Mouse (Mus musculus): ENCODE data around the gene Kpna7. TPM values are rescaled to one million over a fixed set of nuclear protein-coding genes. Genes with fewer than 3 reads are reported as not detected.

The Kpna7 gene
- total and polyA plus RNA-seq, 3 experiments, result 0.35 to 2.2 TPM; not detected in 1

GRCm38 (mm10) chr5:145120921-145121320, 37.1 kb upstream of the Kpna7 start:
- Histone ChIP-seq H3K27me3 (ENCODE audit: control insufficient read depth in 1 of 2, insufficient read depth in 2 of 2, low read length in 2 of 2) (no peaks in the 10 kb centered on the region), H3K4me3 (ENCODE audit: control insufficient read depth in 1 of 2, insufficient read depth in 1 of 2, low read depth in 2 of 2, low read length in 2 of 2) (no peak overlapping the region), H3K27ac (ENCODE audit: control insufficient read depth, low read depth, low read length) (no peak overlapping the region), H3K9me3 (replicated peaks; ENCODE audit: insufficient read depth, low read length) (no peaks in the 10 kb centered on the region), H3K9ac (ENCODE audit: control insufficient read depth, low read depth, low read length, poor library complexity, severe bottlenecking) (no peak overlapping the region), H3K79me2 (ENCODE audit: control insufficient read depth, insufficient read depth, low read length, poor library complexity) (peaks cover 45% of the 10 kb centered on the region), H3K4me1 (ENCODE audit: control insufficient read depth in 1 of 2, insufficient read depth in 2 of 2, low read length in 2 of 2) (peaks cover 2 to 11% of the 10 kb centered on the region in 2 experiments; a peak in 3 of 4 replicates), H3K36me3 (ENCODE audit: control insufficient read depth in 1 of 2, insufficient read depth in 2 of 2, low read length in 2 of 2) (peaks cover 3 to 10% of the 10 kb centered on the region in 2 experiments)
- TF ChIP-seq E2F4 (IDR thresholded peaks at IDR 0.05; ENCODE audit: borderline replicate concordance, low read depth, low read length), result no peak
- DNase-seq (ENCODE audit: low read depth, low spot score), result no peak

- Histone ChIP-seq H3K9me3 (replicated peaks; ENCODE audit: insufficient read depth, low read length) (no peaks in the 10 kb centered on the region), H3K27me3 (ENCODE audit: control insufficient read depth in 1 of 2, insufficient read depth in 2 of 2, low read length in 2 of 2) (no peaks in the 10 kb centered on the region), H3K27ac (ENCODE audit: control insufficient read depth, low read depth, low read length) (no peak overlapping the region), H3K9ac (ENCODE audit: control insufficient read depth, low read depth, low read length, poor library complexity, severe bottlenecking) (no peak overlapping the region), H3K36me3 (ENCODE audit: control insufficient read depth in 1 of 2, insufficient read depth in 2 of 2, low read length in 2 of 2) (peaks cover 3 to 13% of the 10 kb centered on the region in 2 experiments), H3K4me1 (ENCODE audit: control insufficient read depth in 1 of 2, insufficient read depth in 2 of 2, low read length in 2 of 2) (peaks cover 4 to 14% of the 10 kb centered on the region in 2 experiments; a peak in 3 of 4 replicates), H3K79me2 (ENCODE audit: control insufficient read depth, insufficient read depth, low read length, poor library complexity) (peaks cover 55% of the 10 kb centered on the region), H3K4me3 (ENCODE audit: control insufficient read depth in 1 of 2, insufficient read depth in 1 of 2, low read depth in 2 of 2, low read length in 2 of 2) (no peak overlapping the region)
- DNase-seq (ENCODE audit: low read depth, low spot score), result peak; percentile 67
- TF ChIP-seq POLR2A (IDR thresholded peaks at IDR 0.05; ENCODE audit: control insufficient read depth in 1 of 2, insufficient read depth in 1 of 2, low read depth in 1 of 2, low read length in 2 of 2, poor library complexity in 1 of 2) (no peak), CHD2 (IDR thresholded peaks at IDR 0.05; ENCODE audit: low read length) (no peak), SMC3 (IDR thresholded peaks at IDR 0.05; ENCODE audit: low read depth, low read length) (peak; percentile 34; the same call in 1 of the 2 replicates), ZKSCAN1 (IDR thresholded peaks at IDR 0.05; ENCODE audit: low read depth, low read length) (no peak), MAX (IDR thresholded peaks at IDR 0.05; ENCODE audit: low read length) (0 out of 2 replicates have a peak, but pooled peaks have one; percentile 34), JUND (IDR thresholded peaks at IDR 0.05; ENCODE audit: low read depth, low read length) (no peak), CTCF (IDR thresholded peaks at IDR 0.05 in 2 of 3, conservative IDR thresholded peaks at IDR 0.05 in 1 of 3; ENCODE audit: control insufficient read depth in 1 of 3, insufficient read depth in 1 of 3, low read depth in 2 of 3, low read length in 3 of 3, poor library complexity in 1 of 3, severe bottlenecking in 1 of 3) (peak; percentile 60 to 71 (median 61)), ZMIZ1 (IDR thresholded peaks at IDR 0.05; ENCODE audit: low read depth, low read length) (no peak), MYC (IDR thresholded peaks at IDR 0.05; ENCODE audit: low read depth, low read length) (0 out of 2 replicates have a peak, but pooled peaks have one; percentile 53), GATA1 (IDR thresholded peaks at IDR 0.05; ENCODE audit: low read depth, low read length) (no peak), USF1 (IDR thresholded peaks at IDR 0.05; ENCODE audit: low read depth, low read length) (peak; percentile 72), RAD21 (IDR thresholded peaks at IDR 0.05; ENCODE audit: low read depth, low read length) (no peak)
Observed at GRCm38 (mm10) chr5:145119385-145119784, 35.6 kb upstream of the Kpna7 start.

GRCm38 (mm10) chr5:145118461-145118860, 34.6 kb upstream of the Kpna7 start:
- H3K79me2 ChIP-seq (ENCODE audit: control insufficient read depth, insufficient read depth, low read length, poor library complexity), result peaks cover 58% of the 10 kb centered on the region
- H3K9ac ChIP-seq (ENCODE audit: control insufficient read depth, low read depth, low read length, poor library complexity, severe bottlenecking), result no peak overlapping the region
- peaks cover 3 to 13% of the 10 kb centered on the region in 2 experiments for H3K36me3 ChIP-seq (ENCODE audit: control insufficient read depth in 1 of 2, insufficient read depth in 2 of 2, low read length in 2 of 2)
- H3K9me3 ChIP-seq (replicated peaks; ENCODE audit: insufficient read depth, low read length), result no peaks in the 10 kb centered on the region
- H3K4me1 ChIP-seq (ENCODE audit: control insufficient read depth in 1 of 2, insufficient read depth in 2 of 2, low read length in 2 of 2), result peaks cover 4 to 18% of the 10 kb centered on the region in 2 experiments; a peak in 3 of 4 replicates
- H3K27me3 ChIP-seq (ENCODE audit: control insufficient read depth in 1 of 2, insufficient read depth in 2 of 2, low read length in 2 of 2), result no peaks in the 10 kb centered on the region
- H3K4me3 ChIP-seq (ENCODE audit: control insufficient read depth in 1 of 2, insufficient read depth in 1 of 2, low read depth in 2 of 2, low read length in 2 of 2), result no peak overlapping the region
- no peak for DNase-seq (ENCODE audit: low read depth, low spot score)
- no peak for TF ChIP-seq SMC3 (IDR thresholded peaks at IDR 0.05; ENCODE audit: low read depth, low read length)
- no peak for TF ChIP-seq UBTF (IDR thresholded peaks at IDR 0.05; ENCODE audit: borderline replicate concordance, insufficient read depth, low read depth, low read length)
- no peak for TF ChIP-seq ETS1 (IDR thresholded peaks at IDR 0.05; ENCODE audit: low read depth, low read length)
- TF ChIP-seq SIN3A (IDR thresholded peaks at IDR 0.05; ENCODE audit: low read length), result no peak
- TF ChIP-seq EP300 (IDR thresholded peaks at IDR 0.05; ENCODE audit: low read depth in 1 of 2, low read length in 2 of 2), result no peak
- TF ChIP-seq MXI1 (IDR thresholded peaks at IDR 0.05; ENCODE audit: low read depth, low read length), result no peak
- no peak overlapping the region for H3K27ac ChIP-seq (ENCODE audit: control insufficient read depth, low read depth, low read length)

Data from MEL (cell line).